Mouse (Mus musculus) stomach, embryonic 14.5 days (tissue): ENCODE results near the gene Gng2. TPM values are rescaled to one million over a fixed set of nuclear protein-coding genes. Genes with fewer than 3 reads are reported as not detected.

Experiments
- ATAC-seq: fragments of 200-750 bp; cut with Nextera tagmentation; 2 replicates; pipeline ENCODE4 v1.8.0; 2017; ENCODE audit warnings: low read depth, moderate TSS enrichment; ENCODE audit not compliant: insufficient number of reproducible peaks, insufficient read depth, low FRiP score
- H3K27ac ChIP-seq: fragments of 300-500 bp; sonication (generic); 2 replicates; pipeline ENCODE4 v1.5.1; 2014; ENCODE audit warnings: mild to moderate bottlenecking, low read length, moderate library complexity, mixed read lengths
- H3K27me3 ChIP-seq: fragments of 300-500 bp; sonication (generic); 2 replicates; pipeline ENCODE4 v1.6.1; 2014; ENCODE audit warnings: low read length, control low read depth, mixed read lengths; ENCODE audit not compliant: control insufficient read depth, insufficient read depth
- H3K36me3 ChIP-seq: fragments of 300-500 bp; sonication (generic); 2 replicates; pipeline ENCODE4 v1.6.1; 2014; ENCODE audit warnings: mild to moderate bottlenecking, control low read depth, low read length, moderate library complexity, mixed read lengths; ENCODE audit not compliant: control insufficient read depth, insufficient read depth
- H3K4me1 ChIP-seq: fragments of 300-500 bp; sonication (generic); 2 replicates; pipeline ENCODE4 v1.6.1; 2014; ENCODE audit warnings: low read length, control low read depth, mixed read lengths; ENCODE audit not compliant: control insufficient read depth, insufficient read depth
- H3K4me2 ChIP-seq: fragments of 300-500 bp; sonication (generic); replicated peaks from 2 replicates; pipeline ENCODE4 v1.6.1; 2014; ENCODE audit warnings: low read depth, low read length, control low read depth
- H3K4me3 ChIP-seq: fragments of 300-500 bp; sonication (generic); 2 replicates; pipeline ENCODE4 v1.5.1; 2014; ENCODE audit warnings: low read depth, low read length, control low read depth
- H3K9ac ChIP-seq: fragments of 300-500 bp; sonication (generic); replicated peaks from 2 replicates; pipeline ENCODE4 v1.6.1; 2014; ENCODE audit warnings: low read depth, mild to moderate bottlenecking, control low read depth, low read length, moderate library complexity, mixed read lengths
- H3K9me3 ChIP-seq: fragments of 300-500 bp; sonication (generic); 2 replicates; pipeline ENCODE4 v1.6.1; 2016; ENCODE audit warnings: low read depth, low read length, control low read depth; ENCODE audit not compliant: control insufficient read depth
- WGBS: fragments of 180-500 bp; shearing (Covaris S2); extraction: QIAGEN DNeasy Blood & Tissue Kit; methylation state at CpG from one replicate; pipeline ENCODE4 v1.1.7; 2014; 5-methylcytosine and 5-hydroxymethylcytosine counted together
- polyA plus RNA-seq: library from polyadenylated mRNA; unstranded; fragments of >200 nt; fragmentation: Nextera tagmentation; extraction: Ambion mirVana; gene quantifications from 2 replicates; pipeline ENCODE4 v1.2.1, GENCODE M21; 2014

Gng2 gene
- polyA plus RNA-seq, 1 experiment from 2014 or later, result 72.5 TPM

DNA sequence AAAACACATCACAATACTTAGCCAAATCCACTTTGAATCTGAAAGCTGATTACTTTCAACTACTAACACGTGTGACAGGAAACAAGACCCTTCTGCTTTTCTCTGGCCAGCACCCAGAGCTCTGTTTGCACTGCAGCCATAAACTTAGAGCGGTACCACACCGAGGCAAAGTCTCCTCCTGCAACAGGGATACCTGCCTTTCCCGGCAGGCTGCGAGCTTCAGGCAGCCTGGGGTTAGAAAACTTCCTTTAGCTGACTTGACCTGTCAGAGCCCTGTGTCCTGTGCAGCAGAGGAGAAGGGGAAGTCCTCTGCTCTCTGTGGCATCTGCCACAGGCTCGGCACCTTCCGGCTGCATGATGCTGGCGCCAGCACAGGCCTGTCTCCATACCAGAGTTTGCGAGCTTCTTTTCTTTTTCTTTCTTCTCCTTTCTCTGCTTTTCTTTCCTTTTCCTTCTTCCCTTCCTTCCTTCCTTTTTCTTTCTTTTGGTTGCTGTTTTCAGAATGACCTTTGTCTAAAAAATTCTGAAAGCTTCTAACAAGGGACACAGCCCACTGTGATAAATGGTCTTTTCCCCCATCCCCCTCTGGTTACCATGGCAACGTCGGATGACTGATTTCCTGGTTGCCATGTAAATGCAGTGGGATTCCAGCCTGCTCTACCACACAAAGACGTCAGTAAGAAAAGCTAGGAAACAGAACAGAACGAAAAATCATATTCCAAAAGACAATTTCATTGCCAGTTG, 9.4 kb upstream of the Gng2 start:
- peaks cover 29% of the 10 kb centered on the region for H3K4me1 ChIP-seq
- peak; percentile 68 for ATAC-seq
- peak overlapping the region; percentile 15 for H3K4me3 ChIP-seq
- no peaks in the 10 kb centered on the region for H3K9me3 ChIP-seq
- H3K27me3 ChIP-seq, result no peaks in the 10 kb centered on the region
- peak overlapping the region; percentile 40 for H3K4me2 ChIP-seq
- H3K9ac ChIP-seq, result no peak overlapping the region; the same call in 1 of the 2 replicates
- peak overlapping the region; percentile 87 for H3K27ac ChIP-seq
- 1% methylated on average over 13 of the region's 13 CpGs for WGBS
- H3K36me3 ChIP-seq, result no peaks in the 10 kb centered on the region

DNA sequence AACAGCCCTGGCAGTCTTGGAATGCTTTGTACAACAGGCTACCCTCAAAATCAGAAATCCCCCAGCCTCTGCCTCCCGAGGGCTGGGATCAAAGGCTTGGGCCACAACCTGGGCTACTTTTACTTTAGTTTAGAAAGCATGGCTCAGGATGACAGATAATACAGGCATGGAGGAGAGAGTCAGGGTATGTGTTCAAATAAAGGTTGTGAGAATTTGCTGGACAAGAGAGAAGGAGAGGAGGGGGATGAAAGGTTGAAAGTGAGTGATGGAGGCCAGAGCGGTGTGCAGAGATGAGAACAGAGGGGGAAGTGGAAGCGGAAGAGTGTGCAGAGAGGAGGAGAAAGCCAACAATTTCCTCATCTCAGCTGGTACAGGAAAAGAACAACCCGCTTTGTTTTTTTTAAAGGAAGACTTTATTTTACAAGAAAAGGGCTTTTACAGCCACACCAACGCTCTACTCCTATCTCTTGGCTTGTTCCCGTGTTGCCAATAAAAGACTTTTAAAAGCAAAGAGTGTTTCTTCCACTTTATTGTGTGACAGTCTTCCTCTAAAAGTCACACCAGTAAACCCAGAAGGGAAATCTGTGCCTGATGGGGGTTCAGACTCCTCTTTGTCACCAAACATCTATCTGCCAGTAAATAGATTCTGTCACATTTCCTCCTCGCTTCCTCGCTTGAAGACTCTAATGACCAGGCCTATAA, 8.6 kb upstream of the Gng2 start:
- peaks cover 29% of the 10 kb centered on the region for H3K4me1 ChIP-seq
- no peaks in the 10 kb centered on the region for H3K9me3 ChIP-seq
- no peaks in the 10 kb centered on the region for H3K27me3 ChIP-seq
- H3K36me3 ChIP-seq, result no peaks in the 10 kb centered on the region
- H3K4me3 ChIP-seq, result no peak overlapping the region
- ATAC-seq, result no peak
- peak overlapping the region; percentile 87 for H3K27ac ChIP-seq
- peak overlapping the region; percentile 40; the same call in 1 of the 2 replicates for H3K4me2 ChIP-seq
- WGBS, result 42% methylated on average over 8 of the region's 8 CpGs
- H3K9ac ChIP-seq, result no peak overlapping the region

DNA sequence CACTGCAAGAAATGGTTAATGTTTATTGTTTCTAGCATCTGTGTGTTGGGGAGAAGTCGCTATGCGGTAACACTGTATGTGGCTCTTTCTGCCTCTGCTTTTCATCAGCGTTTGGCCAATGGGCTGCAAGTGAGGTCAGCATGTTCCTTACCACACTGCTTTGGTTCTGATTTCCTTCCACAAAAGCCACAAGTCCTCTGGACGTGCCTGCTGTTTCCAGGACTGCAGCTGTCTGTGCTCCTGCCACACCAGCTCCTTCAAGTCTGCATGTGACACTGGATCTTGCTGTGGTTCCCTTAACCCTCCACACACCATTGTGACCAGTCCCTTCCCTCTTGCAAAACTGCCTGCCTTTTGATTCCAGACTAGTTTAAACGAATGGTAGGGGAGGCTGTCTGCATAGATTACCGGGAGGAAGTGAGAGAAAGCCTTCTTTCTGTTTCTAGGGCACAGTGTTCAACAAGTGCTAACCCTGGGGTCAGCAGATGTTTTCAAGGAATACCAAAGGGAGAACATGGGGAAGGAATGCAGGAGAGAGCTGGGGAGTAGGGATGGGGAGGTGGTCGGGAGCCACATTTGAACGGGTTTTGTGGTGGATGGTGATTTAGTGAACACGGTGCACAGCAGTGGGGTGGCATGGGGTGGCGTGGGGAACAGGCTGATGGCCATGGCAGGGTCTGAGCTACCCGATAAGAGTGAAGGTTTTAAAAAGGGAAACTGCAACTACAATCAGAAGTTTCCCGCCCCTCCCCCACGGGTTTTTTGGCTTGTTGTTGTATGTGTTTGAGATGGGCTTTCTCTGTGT, 7.9 kb upstream of the Gng2 start:
- ATAC-seq, result peak; percentile 60; the same call in 1 of the 2 replicates
- 12% methylated on average over 13 of the region's 13 CpGs for WGBS
- peaks cover 29% of the 10 kb centered on the region for H3K4me1 ChIP-seq
- no peak overlapping the region for H3K4me3 ChIP-seq
- H3K27me3 ChIP-seq, result no peaks in the 10 kb centered on the region
- peak overlapping the region; percentile 87 for H3K27ac ChIP-seq
- no peak overlapping the region for H3K9ac ChIP-seq
- H3K36me3 ChIP-seq, result no peaks in the 10 kb centered on the region
- peak overlapping the region; percentile 8; the same call in 1 of the 2 replicates for H3K4me2 ChIP-seq
- H3K9me3 ChIP-seq, result no peaks in the 10 kb centered on the region

DNA sequence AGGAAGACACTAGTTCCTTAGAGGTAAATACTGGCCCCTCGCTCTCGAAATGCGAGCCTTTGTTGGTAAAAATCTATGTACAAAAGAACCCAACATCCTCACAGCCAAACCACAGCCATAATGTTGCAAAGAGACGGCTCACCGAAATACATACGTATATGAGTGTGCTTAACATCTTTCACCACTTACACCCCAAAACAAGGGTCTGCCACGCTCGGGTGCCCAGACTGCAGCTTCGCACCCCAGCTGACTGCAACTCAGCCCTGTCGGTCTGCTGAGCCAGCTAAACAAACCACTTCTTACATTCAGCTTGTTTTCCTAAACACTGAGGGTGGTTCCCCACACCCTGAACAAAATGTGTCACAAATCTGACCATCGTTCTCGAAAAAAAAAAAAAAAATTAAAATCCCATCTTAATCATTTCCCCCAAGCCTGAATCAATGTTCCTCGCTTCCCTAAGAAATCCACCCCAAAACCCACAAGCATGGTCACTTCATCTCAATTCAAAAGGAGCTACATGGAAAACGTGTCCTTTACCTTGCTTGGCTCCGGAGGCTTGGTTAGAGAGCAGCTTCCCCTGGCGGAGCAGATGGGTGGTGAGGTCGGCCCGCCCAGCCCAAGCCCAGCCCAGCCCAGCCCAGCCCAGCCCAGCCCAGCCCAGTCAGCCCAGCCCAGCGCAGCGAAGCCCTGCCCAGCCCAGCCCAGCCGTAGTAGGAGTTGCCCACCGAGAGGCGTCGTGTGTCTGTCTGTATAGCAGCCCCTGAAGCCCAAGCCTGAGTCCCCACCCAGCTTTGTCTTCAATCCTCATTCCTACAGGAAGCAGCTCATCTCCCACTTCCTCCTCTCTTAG, 781 bp downstream of the Gng2 start:
- no peaks in the 10 kb centered on the region for H3K9me3 ChIP-seq
- H3K4me1 ChIP-seq, result peaks cover 15% of the 10 kb centered on the region; the same call in 1 of the 2 replicates
- no peaks in the 10 kb centered on the region for H3K27me3 ChIP-seq
- H3K4me2 ChIP-seq, result peak overlapping the region; percentile 71
- ATAC-seq, result peak; percentile 94
- peak overlapping the region; percentile 41 for H3K4me3 ChIP-seq
- H3K27ac ChIP-seq, result peak overlapping the region; percentile 86
- peak overlapping the region; percentile 38; the same call in 1 of the 2 replicates for H3K9ac ChIP-seq
- WGBS, result under 1% methylated on average over 24 of the region's 24 CpGs
- no peaks in the 10 kb centered on the region for H3K36me3 ChIP-seq

DNA sequence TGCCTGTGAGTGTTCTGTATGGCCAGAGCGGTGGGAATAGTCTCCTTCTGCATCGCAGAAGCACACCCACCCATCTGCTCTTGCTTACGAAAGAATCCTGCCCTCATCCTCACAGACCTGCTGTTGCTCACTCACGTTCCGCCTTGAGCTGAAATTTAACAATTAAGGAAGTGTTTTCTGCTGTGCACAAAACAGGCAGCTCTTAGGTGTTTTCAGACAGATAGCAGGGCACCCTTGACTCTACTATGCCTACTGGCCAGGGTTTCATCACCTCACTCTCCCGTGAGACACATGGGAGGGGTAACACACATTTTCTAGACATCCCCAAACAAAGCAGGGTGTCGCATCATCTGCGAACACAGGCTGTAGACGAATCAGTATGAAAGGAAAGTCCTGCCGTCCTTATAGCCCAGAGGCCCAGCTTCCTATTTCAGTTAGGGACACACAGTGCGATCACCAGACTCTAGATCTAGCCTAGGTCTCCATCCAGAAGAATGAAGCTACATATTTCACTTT, 2.4 kb downstream of the Gng2 start:
- no peak for ATAC-seq
- Histone ChIP-seq H3K36me3 (no peaks in the 10 kb centered on the region), H3K4me3 (peak overlapping the region; percentile 11; the same call in 1 of the 2 replicates), H3K9me3 (no peaks in the 10 kb centered on the region), H3K9ac (no peak overlapping the region), H3K27me3 (no peaks in the 10 kb centered on the region), H3K4me2 (peak overlapping the region; percentile 30), H3K27ac (no peak overlapping the region; the same call in 1 of the 2 replicates), H3K4me1 (peaks cover 25% of the 10 kb centered on the region; the same call in 1 of the 2 replicates)
- 38% methylated on average over 11 of the region's 11 CpGs for WGBS

DNA sequence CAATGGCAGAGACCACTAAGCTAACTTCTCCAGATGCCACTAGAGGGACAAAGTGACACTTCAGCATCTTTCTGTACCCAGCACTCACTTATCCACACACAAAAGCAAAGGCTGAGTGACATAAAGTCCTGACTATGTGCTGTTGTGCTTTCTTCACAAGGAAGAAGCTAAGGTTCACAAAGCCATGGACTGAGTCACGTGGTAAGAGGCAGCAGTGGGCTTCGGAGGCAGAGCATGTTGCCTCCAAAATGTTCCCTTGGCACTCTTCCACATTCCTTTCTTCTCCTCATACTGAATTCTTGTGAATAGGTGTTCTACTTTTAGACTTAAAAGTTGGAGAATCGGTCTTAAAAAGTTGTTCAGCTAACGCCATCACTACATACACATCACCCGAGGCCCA, 3.0 kb downstream of the Gng2 start:
- Histone ChIP-seq H3K9ac (no peak overlapping the region), H3K4me3 (no peak overlapping the region), H3K4me1 (peaks cover 25% of the 10 kb centered on the region; the same call in 1 of the 2 replicates), H3K27ac (no peak overlapping the region), H3K9me3 (no peaks in the 10 kb centered on the region), H3K27me3 (no peaks in the 10 kb centered on the region), H3K36me3 (no peaks in the 10 kb centered on the region), H3K4me2 (peak overlapping the region; percentile 30; the same call in 1 of the 2 replicates)
- 67% methylated on average over 5 of the region's 5 CpGs for WGBS
- ATAC-seq, result no peak

DNA sequence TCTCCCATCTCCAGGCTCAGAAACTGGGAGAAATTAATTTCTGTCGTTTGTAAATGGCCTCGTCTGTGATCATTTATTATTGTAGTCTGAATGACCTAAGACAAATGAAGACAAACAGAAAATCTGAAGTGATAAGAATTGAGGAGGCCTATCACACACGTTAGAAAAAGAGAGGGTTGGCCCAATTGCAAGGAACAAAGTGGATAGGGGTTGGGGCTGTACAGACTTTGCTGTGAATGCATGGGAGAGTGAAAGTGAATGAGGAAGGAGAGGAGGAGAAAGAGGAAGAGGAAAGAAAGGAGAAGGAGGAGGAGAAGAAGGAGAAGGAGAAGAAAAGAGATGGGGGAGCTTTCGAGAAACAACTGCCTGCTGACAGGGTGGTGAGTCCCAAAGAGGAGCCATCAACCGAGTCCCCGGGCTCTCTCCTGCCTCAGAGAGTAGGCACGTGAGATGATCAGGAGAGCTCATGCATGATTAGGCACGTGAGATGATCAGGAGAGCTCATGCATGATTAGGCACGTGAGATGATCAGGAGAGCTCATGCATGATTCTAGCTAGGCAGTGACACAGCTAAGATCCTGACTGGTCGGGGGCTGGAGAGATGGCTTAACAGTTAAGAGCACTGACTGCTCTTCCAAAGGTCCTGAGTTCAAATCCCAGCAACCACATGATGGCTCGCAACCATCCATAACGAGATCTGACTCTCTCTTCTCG, 5.0 kb downstream of the Gng2 start:
- ATAC-seq, result no peak
- Histone ChIP-seq H3K9ac (no peak overlapping the region), H3K9me3 (no peaks in the 10 kb centered on the region), H3K4me3 (no peak overlapping the region), H3K36me3 (no peaks in the 10 kb centered on the region), H3K4me2 (no peak overlapping the region), H3K27me3 (no peaks in the 10 kb centered on the region), H3K4me1 (peaks cover 25% of the 10 kb centered on the region; the same call in 1 of the 2 replicates), H3K27ac (no peak overlapping the region)
- 81% methylated on average over 13 of the region's 13 CpGs for WGBS
